Mouse (Mus musculus): ENCODE measurements around the gene Casc4. TPM values are rescaled to one million over a fixed set of nuclear protein-coding genes. Genes with fewer than 3 reads are reported as not detected.

The Casc4 gene
- polyA plus RNA-seq, 1 experiment from 2014 or later = 15.7 TPM

DNA sequence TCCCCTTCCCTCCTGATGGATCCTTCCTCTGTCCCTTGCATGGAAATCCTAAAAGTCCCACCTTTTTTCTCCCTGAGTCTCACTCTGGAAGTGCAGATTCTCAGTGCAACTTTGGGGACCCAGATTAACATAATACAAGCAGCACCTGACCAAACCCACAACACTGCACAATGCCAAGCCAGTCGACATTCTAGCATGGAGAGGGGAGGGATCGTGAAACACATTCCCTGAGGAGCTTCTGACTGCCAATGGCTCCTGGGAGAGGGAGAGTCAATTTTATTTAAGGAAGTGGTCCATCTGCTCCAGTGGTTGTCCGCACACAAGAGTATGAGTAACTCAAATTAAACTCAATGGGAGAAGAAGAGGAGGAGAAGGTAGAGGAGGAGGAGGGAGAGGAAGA is 31.8 kb upstream of the Casc4 start:
- Histone ChIP-seq H3K4me3 (ENCODE audit: low read depth, low read length) (no peak overlapping the region), H3K9me3 (ENCODE audit: control insufficient read depth, low read length) (no peaks in the 10 kb centered on the region), H3K36me3 (ENCODE audit: control insufficient read depth, insufficient read depth, low read length) (no peaks in the 10 kb centered on the region), H3K27me3 (ENCODE audit: control insufficient read depth, insufficient read depth, low read length) (no peaks in the 10 kb centered on the region), H3K27ac (replicated peaks) (no peak overlapping the region), H3K9ac (ENCODE audit: low read length) (no peak overlapping the region), H3K4me2 (replicated peaks; ENCODE audit: low read depth) (no peak overlapping the region), H3K4me1 (replicated peaks; ENCODE audit: control insufficient read depth, insufficient read depth) (no peaks in the 10 kb centered on the region)
- WGBS = 37% methylated on average over 3 of the region's 3 CpGs
- TF ChIP-seq CTCF (IDR thresholded peaks at IDR 0.05; ENCODE audit: low read depth) = no peak
- ATAC-seq (ENCODE audit: low FRiP score, low TSS enrichment) (no peak), DNase-seq (ENCODE audit: low spot score) (no peak)

DNA sequence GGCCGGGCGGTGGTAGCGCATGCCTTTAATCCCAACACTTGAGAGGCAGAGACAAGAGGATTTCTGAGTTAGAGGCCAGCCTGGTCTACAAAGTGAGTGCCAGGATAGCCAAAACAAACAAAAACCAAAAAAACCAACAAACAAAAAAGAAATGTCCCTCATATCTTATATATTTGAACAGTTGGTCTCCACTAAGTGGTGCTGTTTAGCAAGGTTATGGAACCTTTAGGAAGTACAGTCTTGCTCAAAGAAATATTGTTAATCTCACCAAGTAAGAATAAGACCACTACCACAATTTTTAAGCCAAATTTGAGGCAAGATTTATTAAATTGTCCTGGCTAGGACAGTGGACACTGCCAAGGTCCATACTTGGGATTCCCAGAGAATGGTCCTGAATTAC is 25.3 kb upstream of the Casc4 start:
- no peak for DNase-seq (ENCODE audit: low spot score)
- no peak overlapping the region for H3K4me3 ChIP-seq (ENCODE audit: low read depth, low read length)
- H3K9me3 ChIP-seq (ENCODE audit: control insufficient read depth, low read length) = no peaks in the 10 kb centered on the region
- H3K9ac ChIP-seq (ENCODE audit: low read length) = no peak overlapping the region
- no peak overlapping the region for H3K27ac ChIP-seq (replicated peaks)
- ATAC-seq (ENCODE audit: low FRiP score, low TSS enrichment) = no peak
- no peaks in the 10 kb centered on the region for H3K27me3 ChIP-seq (ENCODE audit: control insufficient read depth, insufficient read depth, low read length)
- H3K36me3 ChIP-seq (ENCODE audit: control insufficient read depth, insufficient read depth, low read length) = no peaks in the 10 kb centered on the region
- no peak overlapping the region for H3K4me2 ChIP-seq (replicated peaks; ENCODE audit: low read depth)
- H3K4me1 ChIP-seq (replicated peaks; ENCODE audit: control insufficient read depth, insufficient read depth) = no peaks in the 10 kb centered on the region
- 100% methylated on average over 3 of the region's 3 CpGs for WGBS
- TF ChIP-seq CTCF (IDR thresholded peaks at IDR 0.05; ENCODE audit: low read depth) (peak; percentile 46), EP300 (optimal IDR thresholded peaks at IDR 0.05) (no peak)

DNA sequence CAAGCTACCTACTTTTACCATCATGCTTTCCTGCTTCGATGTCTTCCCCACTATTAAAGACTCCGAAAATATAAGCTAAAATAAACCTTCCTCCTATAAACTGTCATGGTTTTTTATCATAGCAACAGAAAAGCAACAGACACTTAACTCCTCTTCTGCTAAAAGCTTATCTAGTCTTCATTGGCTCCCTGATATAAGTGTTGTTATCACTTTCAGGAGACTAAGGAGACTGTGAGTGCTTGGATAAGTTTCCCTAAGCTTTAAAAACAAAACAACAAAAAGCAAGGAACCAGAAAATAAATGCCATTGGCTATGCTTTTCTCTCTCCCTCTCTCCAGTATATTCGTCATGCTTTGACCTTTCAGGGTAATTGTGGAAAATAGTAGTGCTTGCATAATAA is 24.5 kb upstream of the Casc4 start:
- no peaks in the 10 kb centered on the region for H3K27me3 ChIP-seq (ENCODE audit: control insufficient read depth, insufficient read depth, low read length)
- H3K27ac ChIP-seq (replicated peaks) = no peak overlapping the region
- no peak for TF ChIP-seq CTCF (IDR thresholded peaks at IDR 0.05; ENCODE audit: low read depth)
- TF ChIP-seq EP300 (optimal IDR thresholded peaks at IDR 0.05) = no peak
- no peak overlapping the region for H3K9ac ChIP-seq (ENCODE audit: low read length)
- no peak for DNase-seq (ENCODE audit: low spot score)
- 69% methylated on average over 3 of the region's 3 CpGs for WGBS
- H3K4me1 ChIP-seq (replicated peaks; ENCODE audit: control insufficient read depth, insufficient read depth) = no peaks in the 10 kb centered on the region
- ATAC-seq (ENCODE audit: low FRiP score, low TSS enrichment) = no peak
- no peaks in the 10 kb centered on the region for H3K36me3 ChIP-seq (ENCODE audit: control insufficient read depth, insufficient read depth, low read length)
- H3K4me2 ChIP-seq (replicated peaks; ENCODE audit: low read depth) = no peak overlapping the region
- H3K9me3 ChIP-seq (ENCODE audit: control insufficient read depth, low read length) = no peaks in the 10 kb centered on the region
- H3K4me3 ChIP-seq (ENCODE audit: low read depth, low read length) = no peak overlapping the region

DNA sequence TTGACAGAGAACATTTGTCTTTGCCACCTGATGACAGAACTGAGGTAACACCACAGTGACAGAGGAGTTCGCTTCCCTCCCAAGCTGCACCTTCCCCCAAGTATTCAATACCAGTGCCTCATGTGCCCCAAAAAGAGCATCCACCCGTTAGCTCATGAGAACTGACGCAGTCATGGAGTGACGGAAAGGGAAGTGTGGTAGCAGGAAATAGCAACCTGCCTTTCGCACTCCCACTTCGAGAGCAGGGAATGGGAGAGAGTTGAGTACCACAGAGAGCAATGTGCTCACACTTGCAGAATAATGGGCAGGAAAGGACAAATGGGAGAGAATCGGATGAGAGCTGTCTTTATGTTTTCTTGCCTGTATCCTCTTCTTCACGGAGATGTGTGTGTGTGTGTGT is 20.7 kb upstream of the Casc4 start:
- H3K36me3 ChIP-seq (ENCODE audit: control insufficient read depth, insufficient read depth, low read length) = no peaks in the 10 kb centered on the region
- no peak overlapping the region for H3K4me3 ChIP-seq (ENCODE audit: low read depth, low read length)
- ATAC-seq (ENCODE audit: low FRiP score, low TSS enrichment) = no peak
- H3K9ac ChIP-seq (ENCODE audit: low read length) = no peak overlapping the region
- no peaks in the 10 kb centered on the region for H3K27me3 ChIP-seq (ENCODE audit: control insufficient read depth, insufficient read depth, low read length)
- no peak for TF ChIP-seq EP300 (optimal IDR thresholded peaks at IDR 0.05)
- no peak for TF ChIP-seq CTCF (IDR thresholded peaks at IDR 0.05; ENCODE audit: low read depth)
- H3K4me1 ChIP-seq (replicated peaks; ENCODE audit: control insufficient read depth, insufficient read depth) = no peaks in the 10 kb centered on the region
- H3K4me2 ChIP-seq (replicated peaks; ENCODE audit: low read depth) = no peak overlapping the region
- H3K9me3 ChIP-seq (ENCODE audit: control insufficient read depth, low read length) = no peaks in the 10 kb centered on the region
- WGBS = 46% methylated on average over 8 of the region's 8 CpGs
- DNase-seq (ENCODE audit: low spot score) = no peak
- H3K27ac ChIP-seq (replicated peaks) = no peak overlapping the region

DNA sequence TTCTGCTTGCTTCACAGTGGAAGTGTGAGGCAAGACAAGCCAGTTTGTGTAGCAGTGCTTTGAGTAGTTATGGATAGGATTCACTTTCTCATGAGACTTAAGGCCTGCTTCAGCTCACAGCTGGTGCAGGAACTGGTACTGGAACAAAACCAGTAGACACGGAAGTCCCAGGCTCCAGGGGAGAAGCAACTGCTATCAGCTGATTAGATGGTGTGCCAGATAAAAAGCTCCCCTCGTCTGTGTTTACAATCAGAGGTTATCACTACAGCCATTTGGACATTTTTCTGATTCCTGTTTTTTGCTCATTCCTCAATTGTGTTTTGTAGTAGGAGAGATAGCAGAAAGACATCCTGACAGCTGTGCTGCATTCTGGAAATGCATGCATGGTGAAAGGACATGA is 14.7 kb upstream of the Casc4 start:
- ATAC-seq (ENCODE audit: low FRiP score, low TSS enrichment) (no peak), DNase-seq (ENCODE audit: low spot score) (no peak)
- H3K9me3 ChIP-seq (ENCODE audit: control insufficient read depth, low read length) = no peaks in the 10 kb centered on the region
- H3K4me2 ChIP-seq (replicated peaks; ENCODE audit: low read depth) = no peak overlapping the region
- no peak overlapping the region for H3K27ac ChIP-seq (replicated peaks)
- H3K4me1 ChIP-seq (replicated peaks; ENCODE audit: control insufficient read depth, insufficient read depth) = no peaks in the 10 kb centered on the region
- WGBS = 50% methylated on average over 2 of the region's 2 CpGs
- no peak for TF ChIP-seq EP300 (optimal IDR thresholded peaks at IDR 0.05)
- no peak for TF ChIP-seq CTCF (IDR thresholded peaks at IDR 0.05; ENCODE audit: low read depth)
- H3K9ac ChIP-seq (ENCODE audit: low read length) = no peak overlapping the region
- H3K27me3 ChIP-seq (ENCODE audit: control insufficient read depth, insufficient read depth, low read length) = no peaks in the 10 kb centered on the region
- H3K4me3 ChIP-seq (ENCODE audit: low read depth, low read length) = no peak overlapping the region
- no peaks in the 10 kb centered on the region for H3K36me3 ChIP-seq (ENCODE audit: control insufficient read depth, insufficient read depth, low read length)

DNA sequence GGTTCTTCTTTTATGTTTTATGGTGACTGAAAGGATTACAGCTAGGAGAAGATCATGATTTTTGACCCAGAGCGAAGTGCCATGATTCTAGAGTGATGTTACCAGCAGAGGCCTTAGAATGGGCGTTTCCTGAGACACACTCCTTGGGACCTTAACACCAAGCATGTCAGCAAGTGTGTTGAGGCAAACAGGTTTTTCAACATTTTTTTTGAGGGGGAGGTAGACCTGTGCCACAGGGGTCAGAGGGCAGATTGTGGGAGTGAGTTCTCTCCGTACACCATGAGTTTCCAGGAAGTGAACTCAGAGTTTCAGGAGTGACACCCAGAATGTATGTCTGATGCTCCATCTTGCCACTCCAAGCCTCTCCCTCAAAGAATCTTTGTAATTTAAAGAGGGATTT is 12.8 kb upstream of the Casc4 start:
- no peak overlapping the region for H3K4me2 ChIP-seq (replicated peaks; ENCODE audit: low read depth)
- WGBS = 60% methylated on average over 3 of the region's 3 CpGs
- no peak overlapping the region for H3K4me3 ChIP-seq (ENCODE audit: low read depth, low read length)
- no peak for TF ChIP-seq CTCF (IDR thresholded peaks at IDR 0.05; ENCODE audit: low read depth)
- TF ChIP-seq EP300 (optimal IDR thresholded peaks at IDR 0.05) = no peak
- no peak for DNase-seq (ENCODE audit: low spot score)
- H3K9ac ChIP-seq (ENCODE audit: low read length) = no peak overlapping the region
- no peaks in the 10 kb centered on the region for H3K36me3 ChIP-seq (ENCODE audit: control insufficient read depth, insufficient read depth, low read length)
- ATAC-seq (ENCODE audit: low FRiP score, low TSS enrichment) = no peak
- H3K27me3 ChIP-seq (ENCODE audit: control insufficient read depth, insufficient read depth, low read length) = no peaks in the 10 kb centered on the region
- H3K9me3 ChIP-seq (ENCODE audit: control insufficient read depth, low read length) = no peaks in the 10 kb centered on the region
- no peak overlapping the region for H3K27ac ChIP-seq (replicated peaks)
- no peaks in the 10 kb centered on the region for H3K4me1 ChIP-seq (replicated peaks; ENCODE audit: control insufficient read depth, insufficient read depth)
